In genomic region chr9:63633334-63633733, GRCm38 (mm10) we compare ENCODE assay signal across 20 mouse cellular contexts. TPM values are rescaled to one million over a fixed set of nuclear protein-coding genes. Genes with fewer than 3 reads are reported as not detected.
"Had no signal": no experiment of that assay in that cellular context is flagged by ENCODE, and none has a peak within 500 bp of the region (broad histone marks: within the 10 kb centered on the region; RNA-seq: fewer than 3 reads in every experiment).

No protein-coding gene starts in this region.

- DNase-seq: kidney, adult 2 months; kidney, postnatal 14 days; lung, adult 2 months; right cerebral cortex, postnatal 4 days; spleen, adult 18-20 months; thymus, postnatal 4 days had no signal

- H3K27ac ChIP-seq: kidney, embryonic 15.5 days; limb, embryonic 10.5 days; liver, embryonic 15.5 days; macrophage; midbrain, embryonic 15.5 days; neural tube, embryonic 12.5 days had no signal

- H3K4me1 ChIP-seq: kidney, embryonic 15.5 days; limb, embryonic 10.5 days; liver, embryonic 15.5 days; midbrain, embryonic 15.5 days had no signal

- H3K4me2 ChIP-seq: kidney, embryonic 15.5 days; liver, embryonic 11.5 days; liver, embryonic 15.5 days; midbrain, embryonic 11.5 days; midbrain, embryonic 15.5 days; neural tube, embryonic 12.5 days; stomach, embryonic 15.5 days had no signal

- H3K27me3 ChIP-seq: kidney, embryonic 15.5 days; liver, embryonic 15.5 days; megakaryocyte, embryonic 14.5 days; midbrain, embryonic 15.5 days; neural tube, embryonic 12.5 days; stomach, embryonic 15.5 days had no signal

- H3K9ac ChIP-seq: kidney, embryonic 15.5 days; liver, embryonic 15.5 days; midbrain, embryonic 15.5 days; neural tube, embryonic 12.5 days; stomach, embryonic 15.5 days had no signal

- H3K4me3 ChIP-seq: kidney, embryonic 15.5 days; limb, embryonic 10.5 days; liver, embryonic 15.5 days; megakaryocyte, embryonic 14.5 days; midbrain, embryonic 15.5 days; neural tube, embryonic 12.5 days; stomach, embryonic 15.5 days had no signal

- H3K9me3 ChIP-seq: kidney, embryonic 15.5 days; limb, embryonic 10.5 days; liver, embryonic 15.5 days; megakaryocyte, embryonic 14.5 days; midbrain, embryonic 15.5 days; neural tube, embryonic 12.5 days; stomach, embryonic 15.5 days had no signal

- H3K36me3 ChIP-seq: stomach, embryonic 15.5 days had no signal

- ATAC-seq: intestine, embryonic 16.5 days; midbrain, embryonic 15.5 days had no signal

RNA-seq across cellular contexts. Expression of gene Iqch, which starts 31.0 kb away (rescaled TPM):
- total RNA-seq: left cerebral cortex, postnatal 10 days; monocyte, adult 5-6 weeks; neutrophil, adult 5-6 weeks had no signal
- polyA plus RNA-seq: intestine, embryonic 16.5 days; liver, embryonic 15.5 days; macrophage had no signal
